Mouse (Mus musculus) forebrain, embryonic 14.5 days (tissue): ENCODE results near the gene Slc5a1. TPM values are rescaled to one million over a fixed set of nuclear protein-coding genes. Genes with fewer than 3 reads are reported as not detected.

Source experiments
- ATAC-seq: fragments of 200-750 bp; cut with Nextera tagmentation; 2 replicates; pipeline ENCODE4 v1.8.0; 2017; ENCODE audit warnings: mild to moderate bottlenecking, moderate library complexity
- DNase-seq: peaks from one replicate; pipeline ENCODE4 v3.0.0-alpha.2; 2015; ENCODE audit warnings: low spot score
- H3K27ac ChIP-seq: fragments of 300-500 bp; sonication (generic); 2 replicates; pipeline ENCODE4 v1.5.1; 2014; ENCODE audit warnings: low read depth, mild to moderate bottlenecking, control low read depth, low read length, moderate library complexity
- H3K27me3 ChIP-seq: fragments of 300-500 bp; sonication (generic); replicated peaks from 2 replicates; pipeline ENCODE4 v1.6.1; 2014; ENCODE audit warnings: low read length, control low read depth, mixed read lengths; ENCODE audit not compliant: control insufficient read depth, insufficient read depth
- H3K36me3 ChIP-seq: fragments of 300-500 bp; sonication (generic); 2 replicates; pipeline ENCODE4 v1.6.1; 2014; ENCODE audit warnings: low read length, control low read depth; ENCODE audit not compliant: control insufficient read depth, insufficient read depth
- H3K4me1 ChIP-seq: fragments of 300-500 bp; sonication (generic); 2 replicates; pipeline ENCODE4 v1.6.1; 2014; ENCODE audit warnings: antibody characterized with exemption, low read length, control low read depth; ENCODE audit not compliant: control insufficient read depth, insufficient read depth
- H3K4me2 ChIP-seq: fragments of 300-500 bp; sonication (generic); 2 replicates; pipeline ENCODE4 v1.6.1; 2014; ENCODE audit warnings: mild to moderate bottlenecking, control low read depth, low read length
- H3K4me3 ChIP-seq: fragments of 300-500 bp; sonication (generic); 2 replicates; pipeline ENCODE4 v1.5.1; 2014; ENCODE audit warnings: low read depth, low read length, control low read depth
- H3K9ac ChIP-seq: fragments of 300-500 bp; sonication (generic); 2 replicates; pipeline ENCODE4 v1.6.1; 2014; ENCODE audit warnings: mild to moderate bottlenecking, low read length, control low read depth, moderate library complexity
- H3K9me3 ChIP-seq: fragments of 300-500 bp; sonication (generic); replicated peaks from 2 replicates; pipeline ENCODE4 v1.6.1; 2016; ENCODE audit warnings: low read length, control low read depth, mixed read lengths; ENCODE audit not compliant: control insufficient read depth
- WGBS: fragments of 180-500 bp; shearing (Covaris S2); extraction: QIAGEN DNeasy Blood & Tissue Kit; methylation state at CpG from one replicate; pipeline ENCODE4 v1.1.7; 2014; 5-methylcytosine and 5-hydroxymethylcytosine counted together
- polyA plus RNA-seq: library from polyadenylated mRNA; unstranded; fragments of >200 nt; fragmentation: Nextera tagmentation; extraction: Ambion mirVana; gene quantifications from 2 replicates; pipeline ENCODE4 v1.2.1, GENCODE M21; 2014

Slc5a1 gene
- polyA plus RNA-seq, 1 experiment from 2014 or later, result not detected

DNA sequence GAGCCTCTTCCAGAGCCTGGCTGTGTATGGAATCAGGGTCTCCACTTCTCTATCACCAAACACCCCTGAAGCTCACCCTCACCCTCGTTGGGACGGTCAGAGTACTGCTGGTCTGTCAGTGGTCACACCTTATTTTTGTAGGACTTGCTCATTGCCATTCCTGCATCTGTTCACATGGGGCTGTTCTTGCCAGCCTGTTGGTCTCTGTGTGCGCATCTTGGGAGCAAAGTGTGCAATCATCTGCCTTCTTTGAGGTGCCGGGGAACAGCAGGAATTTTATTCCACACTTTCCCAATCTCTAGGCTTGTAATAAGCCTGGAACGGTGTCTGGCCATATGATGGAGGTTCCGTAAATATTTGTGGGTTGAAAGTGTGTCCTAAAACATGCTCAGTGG lies 99.1 kb downstream of the Slc5a1 start:
- Histone ChIP-seq H3K4me2 (no peak overlapping the region), H3K36me3 (no peaks in the 10 kb centered on the region), H3K9me3 (no peaks in the 10 kb centered on the region), H3K27ac (no peak overlapping the region), H3K4me3 (no peak overlapping the region), H3K27me3 (no peaks in the 10 kb centered on the region), H3K9ac (no peak overlapping the region), H3K4me1 (no peaks in the 10 kb centered on the region)
- DNase-seq (no peak), ATAC-seq (no peak)
- 85% methylated on average over 6 of the region's 6 CpGs for WGBS

DNA sequence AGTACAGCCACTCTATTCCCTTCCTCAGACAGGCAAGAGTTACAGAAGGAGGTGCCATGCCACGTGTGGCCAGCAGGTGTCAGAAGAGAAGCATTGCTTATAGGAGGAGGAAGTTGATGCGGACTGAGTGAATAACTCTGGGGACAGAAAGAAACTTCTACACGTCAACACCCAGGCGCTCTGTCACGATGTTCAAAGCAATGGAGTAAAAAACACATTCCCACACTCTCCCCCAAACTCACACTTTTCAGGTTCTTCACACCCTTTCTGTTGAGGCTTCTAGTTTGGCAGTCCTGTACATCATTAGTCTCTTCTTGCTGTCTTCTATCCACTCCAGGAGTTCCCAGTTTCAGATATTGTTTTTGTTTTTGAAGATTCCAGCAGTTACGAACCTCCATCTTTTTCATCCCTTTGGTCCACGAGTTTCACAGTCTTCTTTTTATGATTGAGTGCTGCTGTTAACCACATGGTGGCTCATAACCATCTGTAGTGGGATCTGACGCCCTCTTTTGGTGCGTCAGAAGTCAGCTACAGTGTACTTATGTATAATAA lies 99.7 kb downstream of the Slc5a1 start:
- ATAC-seq (0 out of 2 replicates have a peak, but pooled peaks have one; percentile 52), DNase-seq (peak; percentile 87)
- no peak overlapping the region for H3K27ac ChIP-seq
- no peak overlapping the region for H3K9ac ChIP-seq
- WGBS, result 18% methylated on average over 9 of the region's 9 CpGs
- H3K4me2 ChIP-seq, result peak overlapping the region; percentile 8; the same call in 1 of the 2 replicates
- no peak overlapping the region for H3K4me3 ChIP-seq
- H3K4me1 ChIP-seq, result no peaks in the 10 kb centered on the region
- H3K27me3 ChIP-seq, result no peaks in the 10 kb centered on the region
- H3K36me3 ChIP-seq, result no peaks in the 10 kb centered on the region
- no peaks in the 10 kb centered on the region for H3K9me3 ChIP-seq

DNA sequence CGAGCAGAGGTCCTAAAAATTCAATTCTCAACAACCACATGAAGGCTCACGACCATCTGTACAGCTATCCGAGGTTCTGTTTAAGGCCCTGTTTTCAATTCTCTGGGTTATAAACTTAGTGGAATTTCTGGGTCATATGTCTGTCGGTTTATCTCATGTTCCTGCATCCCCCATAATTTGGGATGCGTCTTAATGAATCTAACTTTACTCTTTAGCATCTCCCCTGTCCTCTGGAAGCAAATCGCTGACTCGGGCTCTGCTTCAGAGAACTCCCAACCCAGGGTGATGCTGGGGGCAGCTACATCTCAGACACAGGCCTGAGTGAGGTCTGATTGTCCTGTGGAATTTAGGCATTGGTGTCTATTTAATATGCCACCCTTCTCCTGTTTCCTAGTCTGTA lies 100.3 kb downstream of the Slc5a1 start:
- Histone ChIP-seq H3K4me1 (no peaks in the 10 kb centered on the region), H3K9ac (no peak overlapping the region), H3K4me3 (no peak overlapping the region), H3K27me3 (no peaks in the 10 kb centered on the region), H3K27ac (no peak overlapping the region), H3K9me3 (no peaks in the 10 kb centered on the region), H3K4me2 (no peak overlapping the region), H3K36me3 (no peaks in the 10 kb centered on the region)
- DNase-seq, result no peak
- 82% methylated on average over 7 of the region's 7 CpGs for WGBS
- ATAC-seq, result no peak

DNA sequence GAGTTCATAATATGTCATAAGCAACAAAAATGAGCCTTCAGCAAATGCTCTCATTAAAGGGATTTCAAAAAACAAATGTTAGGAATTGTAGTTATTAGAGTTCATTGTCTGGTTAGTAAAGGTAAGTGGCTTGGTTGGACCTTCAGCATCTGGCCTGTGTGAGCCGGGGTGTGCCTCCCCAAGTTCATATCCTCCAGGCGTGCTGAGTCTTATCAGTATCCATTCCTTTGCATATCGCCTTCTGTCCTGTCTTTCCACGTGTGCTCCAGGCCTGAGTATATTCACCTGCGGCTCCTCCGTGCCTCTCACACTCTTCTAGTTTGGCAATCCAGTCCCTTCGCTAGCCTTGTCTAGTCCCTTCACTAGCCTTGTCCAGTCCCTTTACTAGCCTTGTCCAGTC lies 102.3 kb downstream of the Slc5a1 start:
- Histone ChIP-seq H3K4me3 (no peak overlapping the region), H3K27me3 (no peaks in the 10 kb centered on the region), H3K9ac (no peak overlapping the region), H3K9me3 (no peaks in the 10 kb centered on the region), H3K36me3 (no peaks in the 10 kb centered on the region), H3K4me1 (no peaks in the 10 kb centered on the region), H3K27ac (no peak overlapping the region), H3K4me2 (no peak overlapping the region)
- WGBS, result 86% methylated on average over 7 of the region's 7 CpGs
- ATAC-seq, result no peak
- DNase-seq, result no peak

DNA sequence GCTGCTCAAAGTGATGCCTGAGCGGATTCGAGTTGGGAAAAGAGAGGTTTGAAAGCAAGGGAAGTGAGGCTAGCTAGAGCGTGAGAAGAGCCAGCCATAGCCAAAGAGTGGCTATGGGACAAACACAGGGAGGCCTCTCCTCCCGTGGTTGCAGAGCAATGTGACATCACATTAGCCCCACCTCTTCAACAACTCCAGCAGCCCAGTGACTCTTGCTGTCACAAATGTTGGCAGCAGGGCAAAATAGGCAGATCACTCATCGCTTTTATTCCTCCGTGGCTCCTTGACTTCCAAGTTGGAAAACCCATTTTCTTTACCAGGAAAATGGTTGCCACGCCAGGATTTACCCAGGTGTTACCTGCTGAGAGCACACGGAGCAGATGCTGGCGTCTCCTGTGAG lies 103.1 kb downstream of the Slc5a1 start:
- Histone ChIP-seq H3K4me3 (no peak overlapping the region), H3K4me2 (no peak overlapping the region)
- ATAC-seq, result no peak

DNA sequence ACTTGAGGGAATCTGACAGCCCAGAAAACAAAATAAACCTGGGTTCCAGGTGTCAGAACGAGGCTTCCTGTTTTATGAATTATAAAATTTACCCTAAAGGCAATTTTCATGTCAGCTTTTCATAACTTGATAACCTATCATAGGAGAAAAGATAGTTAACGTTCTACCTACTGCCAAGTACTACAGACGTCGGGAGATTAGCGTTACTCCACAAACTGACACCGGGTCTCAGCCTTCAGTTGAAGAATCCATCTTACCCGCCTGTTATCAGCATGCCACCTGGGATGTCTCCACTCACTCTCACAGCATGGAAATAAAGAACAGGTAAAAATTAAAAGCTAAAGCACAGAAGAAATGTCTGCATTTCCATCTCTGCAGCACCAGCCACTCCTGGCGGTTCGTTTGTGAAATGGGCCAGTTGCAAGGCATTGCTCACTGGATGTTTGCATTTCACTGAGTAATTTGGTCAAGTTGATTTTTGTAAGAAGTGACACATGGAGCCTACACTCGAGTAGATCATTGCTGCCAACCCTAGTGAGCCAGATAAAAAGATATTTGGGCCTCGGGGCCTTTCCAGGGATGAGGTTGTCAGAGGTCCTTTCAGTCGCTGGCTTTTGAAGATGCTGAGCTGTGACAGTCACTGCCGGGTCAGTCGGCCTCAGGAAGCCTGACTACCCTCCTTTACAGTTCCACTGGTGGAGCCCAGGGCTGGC lies 104.7 kb downstream of the Slc5a1 start:
- Histone ChIP-seq H3K4me3 (no peak overlapping the region), H3K9ac (no peak overlapping the region), H3K36me3 (no peaks in the 10 kb centered on the region), H3K27me3 (no peaks in the 10 kb centered on the region), H3K9me3 (no peaks in the 10 kb centered on the region), H3K27ac (no peak overlapping the region), H3K4me2 (no peak overlapping the region), H3K4me1 (no peaks in the 10 kb centered on the region)
- ATAC-seq, result no peak
- no peak for DNase-seq
- 80% methylated on average over 14 of the region's 14 CpGs for WGBS

More for the DNA sequence above, 103.1 kb downstream of the Slc5a1 start:
- Histone ChIP-seq H3K4me1 (no peaks in the 10 kb centered on the region), H3K36me3 (no peaks in the 10 kb centered on the region), H3K9ac (no peak overlapping the region), H3K27ac (no peak overlapping the region), H3K27me3 (no peaks in the 10 kb centered on the region), H3K9me3 (no peaks in the 10 kb centered on the region)
- WGBS, result 53% methylated on average over 9 of the region's 9 CpGs
- no peak for DNase-seq

DNA sequence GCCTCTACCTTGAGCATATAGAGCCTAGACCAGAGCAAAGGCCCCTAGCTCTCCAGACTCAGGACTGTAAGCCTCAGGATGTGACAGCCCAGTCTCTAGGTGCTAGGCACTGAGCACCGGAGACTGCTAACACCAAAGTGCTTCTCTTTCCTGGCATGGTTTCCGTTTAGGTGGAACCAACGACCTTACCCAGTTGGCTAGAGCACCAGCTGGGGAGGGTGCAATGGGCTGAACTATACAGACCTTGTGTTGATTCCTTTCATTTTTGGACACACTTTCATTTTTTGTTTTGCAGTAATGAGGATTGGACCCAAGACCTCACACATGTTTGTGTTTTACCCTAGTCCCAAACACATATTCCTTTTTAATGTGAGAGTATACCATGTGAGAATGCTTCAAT lies 106.5 kb downstream of the Slc5a1 start:
- Histone ChIP-seq H3K9ac (no peak overlapping the region), H3K4me2 (no peak overlapping the region), H3K27me3 (no peaks in the 10 kb centered on the region), H3K9me3 (no peaks in the 10 kb centered on the region), H3K4me1 (no peaks in the 10 kb centered on the region), H3K36me3 (no peaks in the 10 kb centered on the region), H3K27ac (no peak overlapping the region), H3K4me3 (no peak overlapping the region)
- DNase-seq, result no peak
- ATAC-seq, result no peak
- 95% methylated on average over 3 of the region's 3 CpGs for WGBS

DNA sequence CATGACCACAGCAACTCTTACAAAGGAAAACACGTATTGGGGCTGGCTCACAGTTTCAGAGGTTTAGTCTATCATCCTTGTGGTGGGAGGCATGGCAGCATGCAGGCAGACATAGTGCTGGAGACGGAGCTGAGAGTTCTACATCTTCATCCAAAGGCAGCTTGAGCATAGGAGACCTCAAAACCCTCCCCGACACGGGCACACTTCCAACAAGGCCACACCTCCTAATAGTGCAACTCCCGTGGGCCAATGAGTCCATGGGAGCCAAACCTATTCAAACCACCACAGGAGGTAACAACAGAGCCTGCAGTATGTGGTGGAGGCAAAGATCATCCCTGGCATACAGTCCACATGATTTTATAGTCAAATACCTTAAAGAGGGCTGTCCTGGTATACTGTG lies 107.2 kb downstream of the Slc5a1 start:
- no peak for DNase-seq
- Histone ChIP-seq H3K4me1 (no peaks in the 10 kb centered on the region), H3K27ac (no peak overlapping the region), H3K9me3 (no peaks in the 10 kb centered on the region), H3K4me3 (no peak overlapping the region), H3K9ac (no peak overlapping the region), H3K27me3 (no peaks in the 10 kb centered on the region), H3K36me3 (no peaks in the 10 kb centered on the region), H3K4me2 (no peak overlapping the region)
- no peak for ATAC-seq
- WGBS, result 78% methylated on average over 5 of the region's 5 CpGs
